Mouse (Mus musculus) hindbrain, embryonic 10.5 days (tissue): ENCODE measurements around the gene Gjb4. TPM values are rescaled to one million over a fixed set of nuclear protein-coding genes. Genes with fewer than 3 reads are reported as not detected.

Source experiments
- DNase-seq: peaks from one replicate; pipeline ENCODE4 v3.0.0-alpha.2; 2017; ENCODE audit warnings: low spot score
- H3K27ac ChIP-seq: fragments of 300-500 bp; sonication (generic); 2 replicates; pipeline ENCODE4 v1.5.1; 2016; ENCODE audit warnings: mild to moderate bottlenecking, moderate library complexity
- H3K27me3 ChIP-seq: fragments of 300-500 bp; sonication (generic); 2 replicates; pipeline ENCODE4 v1.6.1; 2016; ENCODE audit warnings: mild to moderate bottlenecking; ENCODE audit not compliant: poor library complexity, insufficient read depth, severe bottlenecking
- H3K36me3 ChIP-seq: fragments of 300-500 bp; sonication (generic); 2 replicates; pipeline ENCODE4 v1.6.1; 2016; ENCODE audit warnings: mild to moderate bottlenecking, moderate library complexity
- H3K4me1 ChIP-seq: fragments of 300-500 bp; sonication (generic); replicated peaks from 2 replicates; pipeline ENCODE4 v1.6.1; 2016; ENCODE audit warnings: mild to moderate bottlenecking
- H3K4me3 ChIP-seq: fragments of 300-500 bp; sonication (generic); 2 replicates; pipeline ENCODE4 v1.5.1; 2016; ENCODE audit warnings: mild to moderate bottlenecking, moderate library complexity
- H3K9me3 ChIP-seq: fragments of 300-500 bp; sonication (generic); 2 replicates; pipeline ENCODE4 v1.6.1; 2016; ENCODE audit warnings: mild to moderate bottlenecking, moderate library complexity
- WGBS: fragments of 180-500 bp; shearing (Covaris S2); methylation state at CpG from one replicate; pipeline ENCODE4 v1.1.7; 2016; 5-methylcytosine and 5-hydroxymethylcytosine counted together
- polyA plus RNA-seq: library from polyadenylated mRNA; unstranded; fragments of >200 nt; fragmentation: Nextera tagmentation; extraction: Ambion mirVana; gene quantifications from 2 replicates; pipeline ENCODE4 v1.2.1, GENCODE M21; 2016

Gjb4 gene
- polyA plus RNA-seq, 1 experiment from 2014 or later, result 0.21 TPM

DNA sequence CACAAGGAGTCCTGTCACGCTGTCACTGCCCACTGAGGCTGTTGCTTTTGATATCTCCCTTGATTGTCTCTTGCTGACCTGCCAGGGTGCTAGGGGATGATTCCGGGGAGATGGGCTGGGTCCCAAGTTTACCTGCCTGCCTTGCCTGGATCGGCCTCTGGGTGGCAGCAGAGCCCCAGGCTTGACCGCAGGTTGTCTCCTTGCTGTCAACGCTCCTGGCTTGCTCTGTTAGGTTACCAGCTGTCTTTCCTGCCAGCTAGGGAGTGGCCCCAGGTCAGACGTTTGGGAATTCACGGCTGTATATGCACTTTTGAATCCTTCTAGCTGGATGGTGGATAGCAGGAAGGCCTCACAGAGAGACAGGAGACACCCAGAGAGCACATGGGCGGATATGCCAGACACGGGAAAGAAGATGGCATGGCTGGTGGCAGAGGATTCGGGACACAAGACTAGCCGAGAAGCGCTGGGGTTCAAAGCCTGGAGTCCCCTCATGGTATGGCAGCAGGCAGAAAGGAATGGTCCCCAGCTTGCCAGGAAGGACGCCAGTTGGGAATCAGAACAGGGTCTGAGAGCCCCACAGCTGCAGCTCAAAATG is 14.6 kb upstream of the Gjb4 start:
- WGBS, result 34% methylated on average over 13 of the region's 13 CpGs
- Histone ChIP-seq H3K4me3 (no peak overlapping the region), H3K36me3 (no peaks in the 10 kb centered on the region), H3K4me1 (peaks cover 44% of the 10 kb centered on the region), H3K27ac (no peak overlapping the region), H3K27me3 (peaks cover 6% of the 10 kb centered on the region; the same call in 1 of the 2 replicates), H3K9me3 (no peaks in the 10 kb centered on the region)
- peak; percentile 83 for DNase-seq

DNA sequence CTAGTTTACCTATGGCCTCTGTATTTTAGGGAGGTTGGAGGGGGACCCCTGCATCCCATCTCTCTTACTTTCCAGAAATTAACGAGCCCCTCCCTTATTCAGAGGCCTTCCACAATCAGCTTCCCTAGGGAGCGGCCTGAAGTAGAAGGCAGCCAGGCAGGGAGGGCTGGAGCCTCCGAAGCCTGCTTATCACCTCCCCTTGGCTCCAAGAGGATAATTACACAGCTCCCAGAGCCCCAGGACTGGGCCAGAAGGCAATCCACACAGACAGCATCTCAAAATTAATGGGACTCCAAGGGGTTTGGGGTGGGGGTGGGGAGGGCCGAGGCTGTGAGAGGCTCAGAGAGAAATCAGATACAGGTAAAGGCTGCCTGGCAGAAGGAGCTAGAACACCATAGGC is 12.0 kb upstream of the Gjb4 start:
- Histone ChIP-seq H3K36me3 (no peaks in the 10 kb centered on the region), H3K9me3 (no peaks in the 10 kb centered on the region), H3K4me1 (peaks cover 37% of the 10 kb centered on the region), H3K4me3 (no peak overlapping the region), H3K27ac (peak overlapping the region; percentile 70), H3K27me3 (peaks cover 6% of the 10 kb centered on the region; the same call in 1 of the 2 replicates)
- WGBS, result 32% methylated on average over 4 of the region's 4 CpGs
- DNase-seq, result no peak

DNA sequence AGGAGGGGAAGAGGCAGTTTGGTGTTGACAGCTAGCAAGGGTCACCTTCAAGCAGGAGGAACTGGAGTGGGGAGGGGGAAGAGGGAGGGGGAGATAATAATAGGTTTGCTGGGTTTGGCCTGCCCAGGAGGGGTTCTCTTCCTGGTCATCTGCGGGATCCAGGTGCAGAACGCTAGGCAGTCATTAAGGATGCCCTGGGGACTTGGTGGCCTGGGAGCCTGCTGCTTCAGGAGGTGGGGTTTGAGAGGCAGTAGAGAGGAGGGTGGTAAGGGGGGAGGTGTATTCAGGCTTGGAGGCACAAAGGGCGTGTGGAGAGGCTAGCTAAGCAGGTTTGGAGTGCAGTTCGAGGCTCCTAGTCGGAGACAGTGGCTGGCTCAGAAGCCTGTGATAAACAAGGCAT is 11.6 kb upstream of the Gjb4 start:
- no peaks in the 10 kb centered on the region for H3K36me3 ChIP-seq
- H3K4me1 ChIP-seq, result peaks cover 37% of the 10 kb centered on the region
- peaks cover 6% of the 10 kb centered on the region; the same call in 1 of the 2 replicates for H3K27me3 ChIP-seq
- peak overlapping the region; percentile 70 for H3K27ac ChIP-seq
- no peak for DNase-seq
- 21% methylated on average over 5 of the region's 5 CpGs for WGBS
- no peaks in the 10 kb centered on the region for H3K9me3 ChIP-seq
- H3K4me3 ChIP-seq, result no peak overlapping the region

DNA sequence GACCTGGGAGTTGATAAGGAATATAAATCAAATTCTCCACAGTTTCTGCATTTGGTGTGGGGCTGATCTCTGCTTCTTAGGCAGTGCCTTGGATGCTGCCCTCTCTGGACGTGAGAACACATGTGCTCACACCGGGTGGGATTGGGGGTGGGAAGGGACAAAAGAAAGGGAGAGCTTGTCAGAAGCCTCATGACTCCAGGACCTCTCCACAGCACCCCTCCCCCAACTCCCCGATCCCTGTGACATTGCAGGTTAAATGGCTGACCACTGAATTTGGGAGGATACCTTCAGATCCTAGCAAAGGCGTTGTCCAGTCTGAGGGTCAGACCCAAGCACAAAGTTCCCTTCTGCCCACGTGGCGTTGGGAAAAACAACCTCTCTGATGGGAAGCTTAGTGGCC is 10.6 kb upstream of the Gjb4 start:
- Histone ChIP-seq H3K27ac (peak overlapping the region; percentile 45), H3K36me3 (no peaks in the 10 kb centered on the region), H3K4me3 (no peak overlapping the region), H3K9me3 (no peaks in the 10 kb centered on the region), H3K27me3 (peaks cover 10% of the 10 kb centered on the region), H3K4me1 (peaks cover 45% of the 10 kb centered on the region)
- WGBS, result 60% methylated on average over 6 of the region's 6 CpGs
- DNase-seq, result no peak

DNA sequence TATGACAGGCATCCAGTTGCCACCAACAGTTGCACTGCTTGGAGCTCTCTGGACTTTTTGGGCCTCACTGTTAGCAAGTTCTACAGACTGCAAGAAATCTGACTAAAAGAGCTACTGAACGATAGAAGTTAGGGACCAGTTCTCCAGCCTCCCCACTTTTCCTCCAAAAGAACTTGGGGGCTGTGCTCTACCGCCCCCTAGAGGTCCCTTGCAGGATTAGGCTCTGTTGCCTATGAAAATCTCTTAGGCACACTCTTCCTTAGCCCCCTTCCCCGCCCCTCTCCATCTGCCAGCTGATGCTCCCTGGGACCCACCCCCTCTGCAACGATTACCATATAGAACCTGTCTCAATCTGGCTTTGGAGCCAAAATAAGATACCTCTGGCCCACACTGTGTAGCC is 9.4 kb upstream of the Gjb4 start:
- no peaks in the 10 kb centered on the region for H3K9me3 ChIP-seq
- H3K4me1 ChIP-seq, result peaks cover 43% of the 10 kb centered on the region
- 64% methylated on average over 4 of the region's 4 CpGs for WGBS
- no peak overlapping the region for H3K4me3 ChIP-seq
- no peak for DNase-seq
- peaks cover 20% of the 10 kb centered on the region for H3K27me3 ChIP-seq
- H3K36me3 ChIP-seq, result no peaks in the 10 kb centered on the region
- no peak overlapping the region for H3K27ac ChIP-seq

DNA sequence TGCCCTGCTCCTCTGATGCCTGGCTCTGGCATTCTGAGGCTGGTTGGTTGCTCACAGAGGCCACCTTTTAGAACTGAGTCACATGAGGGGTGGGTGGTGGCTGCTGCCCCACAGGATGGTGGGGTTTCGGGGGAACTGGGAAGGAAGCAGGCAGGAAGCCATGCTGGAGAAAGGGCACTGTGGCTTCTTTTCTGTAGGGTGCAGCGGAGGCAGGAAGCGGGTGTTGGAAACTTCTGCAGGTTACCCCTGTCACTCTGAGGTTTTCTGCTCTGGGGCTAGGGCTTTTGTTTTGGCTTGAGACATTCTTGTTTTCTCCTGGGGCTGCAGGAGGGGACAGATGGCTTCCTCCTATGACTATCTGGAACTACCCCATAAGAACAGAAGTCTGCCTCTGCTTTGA is 8.6 kb upstream of the Gjb4 start:
- H3K4me3 ChIP-seq, result no peak overlapping the region
- no peak for DNase-seq
- peaks cover 47% of the 10 kb centered on the region for H3K4me1 ChIP-seq
- 89% methylated on average over 3 of the region's 3 CpGs for WGBS
- H3K36me3 ChIP-seq, result no peaks in the 10 kb centered on the region
- H3K27me3 ChIP-seq, result peaks cover 21% of the 10 kb centered on the region
- H3K27ac ChIP-seq, result 0 out of 2 replicates have a peak overlapping the region, but pooled peaks have one; percentile 16
- H3K9me3 ChIP-seq, result no peaks in the 10 kb centered on the region

DNA sequence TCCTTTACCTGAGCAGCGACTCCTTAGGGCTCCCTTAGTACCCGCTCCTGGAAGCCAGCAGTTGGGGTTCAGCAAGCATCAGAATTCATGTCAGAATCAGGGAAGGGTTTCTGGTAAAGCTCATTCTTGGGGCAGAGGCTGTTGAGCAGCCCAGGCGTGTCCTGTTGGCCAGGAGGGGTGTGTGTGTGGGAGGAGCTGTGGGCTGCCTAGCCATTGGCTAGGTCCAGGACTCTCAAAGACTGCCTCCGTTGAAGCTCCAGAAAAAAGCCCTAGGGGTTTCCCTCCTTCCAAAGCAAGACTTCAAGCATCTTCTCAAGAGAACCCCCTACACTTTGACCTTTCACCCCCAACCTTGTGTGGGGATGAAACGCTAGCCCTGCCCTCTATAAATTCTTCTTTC is 4.1 kb upstream of the Gjb4 start, which contains the start of gene Gjb5:
Gene Gjb5, minus strand, starts transcription at position 164 of the 400 bp plus-strand sequence.
- no peak within 1 kb of the TSS; the same call in 1 of the 2 replicates for H3K27ac ChIP-seq
- no peaks in the 10 kb centered on the region for H3K9me3 ChIP-seq
- no peak within 1 kb of the TSS for H3K4me3 ChIP-seq
- no peaks in the 10 kb centered on the region for H3K36me3 ChIP-seq
- peak; percentile 27 for DNase-seq
- peaks cover 47% of the 10 kb centered on the region for H3K4me1 ChIP-seq
- H3K27me3 ChIP-seq, result peaks cover 15% of the 10 kb centered on the region; the same call in 1 of the 2 replicates
- WGBS, result 27% methylated on average over 5 of the region's 5 CpGs

DNA sequence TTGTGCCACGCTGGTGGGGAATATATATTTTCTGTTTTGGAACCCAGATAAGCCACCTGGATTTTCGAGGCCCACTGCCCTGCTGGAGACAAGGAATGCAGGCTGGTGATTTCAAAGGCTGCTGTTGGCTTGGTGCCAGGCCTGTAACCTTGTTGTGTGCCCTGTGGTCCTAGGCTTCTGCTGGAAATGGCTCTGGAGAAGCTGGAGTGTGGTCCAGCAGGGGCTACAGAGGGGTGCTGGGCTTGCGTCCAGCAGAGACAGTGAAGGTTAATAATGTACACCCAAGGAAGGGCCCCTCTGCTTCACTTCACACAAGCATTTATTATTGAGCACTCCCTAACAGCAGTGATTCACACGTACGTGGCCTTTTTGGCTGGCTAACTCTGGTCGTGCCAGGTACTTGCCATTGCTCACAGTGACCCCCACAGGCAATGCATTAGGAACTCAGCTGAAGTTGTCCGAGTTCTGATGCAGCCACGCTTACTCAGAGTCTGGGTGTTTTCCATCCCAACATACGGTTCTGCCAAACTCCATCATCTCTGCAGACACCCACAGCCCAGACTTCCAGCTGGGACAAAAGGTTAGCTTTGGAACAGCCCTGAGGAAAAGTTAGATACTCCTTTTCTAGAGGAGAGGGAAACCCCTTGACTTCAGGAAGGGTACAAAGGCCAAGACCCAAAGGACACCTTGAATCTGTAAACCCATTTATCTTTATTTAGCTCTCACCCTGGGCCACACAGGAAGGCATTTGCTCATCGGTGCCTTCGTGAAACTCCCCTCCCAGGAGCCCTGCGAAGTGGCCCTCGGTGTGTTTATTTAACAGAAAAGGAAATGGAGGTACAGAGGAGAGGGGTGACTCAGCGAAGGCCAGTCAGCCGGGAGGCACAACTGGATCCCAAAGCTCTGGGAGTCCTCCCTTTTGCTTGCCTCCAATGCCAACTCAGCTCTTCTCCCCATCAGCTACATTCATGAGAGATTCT is 915 bp upstream of the Gjb4 start:
- H3K4me3 ChIP-seq, result no peak overlapping the region
- no peak for DNase-seq
- H3K27me3 ChIP-seq, result peaks cover 15% of the 10 kb centered on the region; the same call in 1 of the 2 replicates
- H3K9me3 ChIP-seq, result no peaks in the 10 kb centered on the region
- peaks cover 50% of the 10 kb centered on the region for H3K4me1 ChIP-seq
- WGBS, result 79% methylated on average over 15 of the region's 15 CpGs
- no peaks in the 10 kb centered on the region for H3K36me3 ChIP-seq
- 0 out of 2 replicates have a peak overlapping the region, but pooled peaks have one; percentile 45 for H3K27ac ChIP-seq

DNA sequence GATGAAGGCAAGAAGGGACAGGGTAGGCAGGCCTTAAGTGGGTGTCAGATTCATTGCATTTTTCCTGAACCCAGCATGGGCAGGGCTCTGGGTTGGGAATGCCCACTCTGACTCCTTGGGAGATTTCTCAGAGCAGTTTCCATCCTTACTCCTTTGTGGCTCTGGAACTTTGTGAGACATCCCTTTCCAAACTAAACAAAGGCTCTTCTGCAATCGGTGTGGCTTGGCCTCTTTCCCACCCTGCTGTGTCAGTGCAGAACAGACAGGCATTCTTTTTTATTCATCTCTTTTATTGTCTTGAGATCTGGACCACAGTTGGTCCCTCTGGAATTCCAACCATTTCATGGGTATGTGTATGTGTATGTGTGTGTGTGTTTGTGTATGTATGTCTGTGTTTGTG is 1.3 kb downstream of the Gjb4 start:
- no peaks in the 10 kb centered on the region for H3K36me3 ChIP-seq
- peaks cover 33% of the 10 kb centered on the region for H3K4me1 ChIP-seq
- no peak overlapping the region for H3K4me3 ChIP-seq
- no peaks in the 10 kb centered on the region for H3K9me3 ChIP-seq
- WGBS, result 17% methylated on average over 1 of the region's 1 CpGs
- 0 out of 2 replicates have a peak overlapping the region, but pooled peaks have one; percentile 40 for H3K27ac ChIP-seq
- DNase-seq, result no peak
- H3K27me3 ChIP-seq, result no peaks in the 10 kb centered on the region

DNA sequence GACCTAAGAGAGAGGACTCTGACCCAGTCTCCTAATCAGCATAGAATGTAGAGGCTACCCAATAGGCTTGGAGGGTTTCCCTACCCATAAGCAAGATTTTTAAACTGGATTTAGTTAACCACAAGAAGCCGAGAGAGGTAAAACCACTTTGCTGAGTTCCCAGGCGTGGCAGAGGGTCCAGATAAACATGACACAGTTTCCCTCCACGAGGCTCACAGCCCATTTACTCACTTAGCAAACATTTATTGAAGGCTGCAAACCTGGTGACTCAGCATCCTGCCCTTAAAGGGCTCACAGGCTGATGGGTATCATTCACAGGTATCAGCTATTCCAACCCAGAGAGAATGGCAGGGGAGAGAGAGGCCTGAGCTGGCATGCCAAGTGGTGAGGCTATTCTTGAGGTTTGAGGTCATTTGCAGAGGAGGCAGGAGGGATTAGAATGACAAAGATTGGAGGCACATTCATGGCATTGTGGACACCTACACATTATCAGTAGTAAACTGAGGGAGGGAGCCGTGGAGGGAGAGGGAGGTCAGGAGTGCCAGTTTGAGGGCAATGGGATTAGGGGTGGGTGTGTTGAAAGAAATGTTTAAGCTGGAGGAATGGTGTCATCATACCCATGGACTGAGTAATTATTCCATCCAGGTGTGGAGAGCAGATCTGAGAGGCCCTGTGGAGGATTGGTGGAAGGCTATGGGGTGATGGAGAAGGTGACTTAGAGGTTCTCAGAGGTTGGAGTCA is 4.2 kb downstream of the Gjb4 start:
- no peaks in the 10 kb centered on the region for H3K9me3 ChIP-seq
- 78% methylated on average over 4 of the region's 4 CpGs for WGBS
- H3K4me1 ChIP-seq, result peaks cover 27% of the 10 kb centered on the region
- no peaks in the 10 kb centered on the region for H3K27me3 ChIP-seq
- H3K27ac ChIP-seq, result no peak overlapping the region
- H3K36me3 ChIP-seq, result no peaks in the 10 kb centered on the region
- H3K4me3 ChIP-seq, result no peak overlapping the region
- DNase-seq, result no peak

DNA sequence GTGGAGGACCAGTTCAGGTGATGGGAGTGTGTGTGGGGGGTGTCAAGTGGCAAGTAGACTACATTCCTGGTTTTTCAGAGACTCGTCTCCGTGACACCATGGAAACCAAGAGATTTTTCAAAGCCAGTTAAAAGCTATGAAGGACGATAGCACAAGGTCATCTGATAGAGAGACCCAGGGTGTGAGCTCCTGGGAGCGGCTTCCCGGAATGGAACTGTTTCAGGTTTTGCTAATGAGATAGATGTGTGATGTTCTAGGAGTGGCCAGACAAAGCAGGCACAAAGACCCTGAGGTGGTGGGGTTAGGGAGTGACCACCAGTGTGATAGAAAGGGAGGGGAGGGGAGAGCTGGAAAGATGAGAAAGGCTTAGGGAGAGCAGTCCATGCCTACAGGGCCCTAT is 8.9 kb downstream of the Gjb4 start:
- H3K36me3 ChIP-seq, result no peaks in the 10 kb centered on the region
- 86% methylated on average over 5 of the region's 5 CpGs for WGBS
- H3K27me3 ChIP-seq, result no peaks in the 10 kb centered on the region
- H3K4me1 ChIP-seq, result no peaks in the 10 kb centered on the region
- no peak overlapping the region for H3K4me3 ChIP-seq
- no peak overlapping the region for H3K27ac ChIP-seq
- DNase-seq, result no peak
- no peaks in the 10 kb centered on the region for H3K9me3 ChIP-seq

DNA sequence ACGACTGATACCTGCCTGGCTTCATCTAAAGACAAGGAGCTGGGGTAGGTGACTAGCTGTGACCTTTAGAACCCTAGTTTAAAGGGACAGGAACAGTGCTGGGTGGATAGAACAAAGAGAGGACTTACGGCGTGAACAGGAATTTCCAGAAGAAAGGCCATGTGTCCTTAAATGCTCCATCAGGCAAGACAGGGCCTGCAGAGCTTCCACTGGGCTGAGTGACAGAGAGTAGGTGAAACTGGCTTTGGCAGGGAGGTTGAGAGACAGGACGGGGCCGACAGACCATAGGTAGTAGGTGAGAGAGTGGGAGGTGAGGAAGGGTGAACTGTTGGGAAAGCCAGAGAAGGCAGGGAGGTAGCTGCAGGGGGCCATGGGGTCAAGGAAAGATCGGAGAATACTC is 12.5 kb downstream of the Gjb4 start:
- 56% methylated on average over 6 of the region's 6 CpGs for WGBS
- H3K27ac ChIP-seq, result no peak overlapping the region
- H3K4me1 ChIP-seq, result no peaks in the 10 kb centered on the region
- H3K9me3 ChIP-seq, result no peaks in the 10 kb centered on the region
- no peak overlapping the region for H3K4me3 ChIP-seq
- H3K36me3 ChIP-seq, result no peaks in the 10 kb centered on the region
- H3K27me3 ChIP-seq, result no peaks in the 10 kb centered on the region
- no peak for DNase-seq
